Mouse (Mus musculus) retina, postnatal 1 day (tissue): Measurements from ENCODE around the gene Ntn1.

Source experiments
- DNase-seq: peaks from one replicate; pipeline ENCODE4 v3.0.0-alpha.2; 2012

The Ntn1 gene

DNA sequence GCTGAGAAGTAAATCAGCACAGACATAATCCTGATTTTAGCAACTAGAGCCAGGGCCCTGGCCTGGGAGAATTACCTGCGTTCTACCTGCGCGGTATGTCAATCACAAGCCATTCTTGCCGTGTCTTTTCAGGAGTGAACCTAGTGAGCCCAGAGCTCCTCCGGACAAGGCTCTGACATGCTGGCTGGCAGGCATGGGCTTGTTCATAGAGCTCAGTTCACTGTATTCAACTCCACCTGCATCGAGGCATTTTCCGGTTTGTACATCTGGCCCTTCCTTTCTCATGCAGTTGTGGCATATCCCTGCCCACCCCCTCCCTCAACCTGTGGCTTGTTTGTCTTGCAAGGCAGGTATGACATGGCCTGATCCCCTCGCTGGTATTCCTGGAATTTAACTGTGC is 5.0 kb upstream of the Ntn1 start:
- no peak for DNase-seq

DNA sequence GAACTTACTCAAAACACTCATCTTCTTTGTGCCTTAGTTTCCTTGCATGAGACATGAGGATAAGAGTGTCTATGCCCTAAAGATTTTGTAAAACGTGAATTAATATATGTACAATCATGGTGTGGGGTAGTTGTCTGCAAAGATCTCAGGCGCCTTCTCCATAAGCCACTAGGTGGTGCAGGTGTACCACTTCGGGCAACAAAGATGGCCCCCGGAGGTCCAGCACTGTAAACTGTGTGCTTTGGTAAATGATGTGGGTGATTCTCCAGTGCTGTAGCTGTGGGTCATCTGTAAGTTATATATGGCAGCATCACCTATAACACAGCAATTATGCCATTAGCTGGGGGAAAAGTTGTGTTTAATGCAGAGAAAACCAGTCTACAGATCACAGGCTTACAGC is 3.6 kb upstream of the Ntn1 start:
- DNase-seq, result no peak

DNA sequence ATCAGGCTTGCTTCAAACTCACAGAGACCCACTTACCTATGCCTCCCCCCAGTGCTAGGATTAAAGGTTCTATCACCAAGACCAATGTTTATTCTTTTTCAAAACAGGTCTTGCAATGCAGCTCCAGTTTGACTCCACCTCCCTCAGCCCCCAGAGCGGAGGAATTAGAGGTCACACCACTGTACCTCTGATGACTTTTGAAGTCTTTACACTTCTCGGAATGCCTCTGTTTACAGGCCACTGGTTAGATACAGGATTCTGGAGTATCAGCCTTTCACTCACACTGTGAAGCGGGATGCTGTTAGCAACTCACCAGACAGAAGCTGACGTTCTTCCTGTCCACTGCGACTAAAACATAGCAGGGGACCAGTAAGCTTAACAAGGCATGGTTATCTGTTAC is 805 bp upstream of the Ntn1 start:
- DNase-seq, result no peak

DNA sequence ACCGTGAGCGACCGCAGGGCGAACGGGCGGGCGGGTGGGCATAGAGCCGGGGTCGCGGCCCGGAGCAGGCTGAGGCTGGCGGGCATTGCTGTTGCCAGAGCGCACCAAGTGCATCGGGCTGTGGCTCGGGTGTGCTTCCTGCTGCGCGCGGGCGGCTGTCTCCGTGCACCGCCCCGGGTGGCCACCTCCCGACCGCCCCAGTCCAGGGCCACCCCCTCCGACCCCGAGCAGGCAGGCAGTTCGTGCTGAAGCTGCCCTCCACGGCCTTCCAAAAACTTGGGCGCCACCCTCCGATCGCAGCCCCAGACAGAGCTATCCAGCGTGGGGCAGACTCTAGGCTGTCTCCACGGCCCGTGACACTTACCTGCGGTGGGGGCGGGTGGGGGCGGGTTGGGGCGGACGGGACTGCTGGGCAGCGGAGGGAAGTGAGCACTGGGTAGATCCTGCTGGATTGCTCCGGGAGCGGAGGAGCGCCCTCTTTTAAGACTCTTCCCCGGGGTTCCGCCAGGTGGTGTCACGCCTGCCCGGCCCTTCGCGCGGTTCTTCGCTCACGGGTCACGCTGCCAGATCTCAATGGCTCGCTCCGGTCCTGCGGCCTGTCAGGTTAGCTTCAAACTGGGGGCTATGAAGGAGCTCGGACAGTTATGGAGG is 477 bp downstream of the Ntn1 start:
- DNase-seq, result peak; percentile 60

DNA sequence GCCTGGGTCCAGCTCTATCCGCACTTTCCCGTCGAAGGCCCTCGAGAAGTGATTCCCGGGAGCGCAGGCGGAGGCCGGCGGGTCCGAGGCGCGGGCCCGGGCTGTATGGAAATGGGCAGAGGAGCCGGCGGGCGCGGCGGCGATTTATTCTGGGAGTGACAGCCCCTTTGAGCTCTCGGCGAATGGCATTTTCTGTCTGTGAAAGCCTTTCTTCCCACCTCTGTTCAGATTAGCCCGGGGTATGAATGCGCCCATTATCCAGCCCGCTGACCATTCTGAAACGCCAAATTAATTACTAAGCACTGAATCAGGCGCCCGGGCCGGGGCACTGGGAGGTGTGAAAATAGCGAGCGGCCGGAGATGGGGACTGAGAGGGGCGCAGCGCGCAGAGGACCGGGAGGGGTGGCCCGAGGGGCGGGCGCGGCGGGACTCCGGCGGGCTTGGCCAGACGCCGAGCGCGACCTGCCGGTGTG is 1.0 kb downstream of the Ntn1 start:
- peak; percentile 89 for DNase-seq

DNA sequence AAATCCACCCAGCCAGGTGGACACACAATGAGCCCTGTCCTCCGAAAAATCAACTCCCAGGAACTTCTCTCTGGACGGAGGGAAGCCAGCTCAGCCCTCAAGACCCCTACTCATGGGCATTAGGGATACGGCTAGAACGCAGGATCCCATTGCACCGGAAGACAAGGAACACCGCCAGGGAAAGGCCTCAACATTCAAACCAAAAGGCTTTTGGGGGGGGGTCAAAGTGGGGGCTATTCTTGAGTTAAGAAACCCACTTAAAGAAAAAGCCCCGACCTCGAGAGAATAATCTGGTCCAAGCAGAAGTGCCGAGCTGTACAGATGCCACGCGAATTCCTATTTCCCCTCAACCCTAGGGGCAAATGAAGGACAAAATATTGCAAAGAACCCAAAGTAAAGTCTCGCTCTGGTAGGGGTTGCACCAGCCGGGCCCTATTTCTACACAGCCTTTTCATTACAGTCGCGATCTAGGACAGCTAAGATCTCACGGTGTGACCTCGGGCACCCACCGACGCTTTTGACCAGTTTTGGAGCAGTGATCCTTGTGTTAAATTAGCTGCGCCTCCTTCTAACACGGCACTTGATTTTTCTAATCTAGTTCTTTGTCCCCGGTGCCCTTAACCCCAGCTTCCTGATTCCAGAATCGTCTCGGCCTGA is 1.6 kb downstream of the Ntn1 start:
- DNase-seq, result no peak

DNA sequence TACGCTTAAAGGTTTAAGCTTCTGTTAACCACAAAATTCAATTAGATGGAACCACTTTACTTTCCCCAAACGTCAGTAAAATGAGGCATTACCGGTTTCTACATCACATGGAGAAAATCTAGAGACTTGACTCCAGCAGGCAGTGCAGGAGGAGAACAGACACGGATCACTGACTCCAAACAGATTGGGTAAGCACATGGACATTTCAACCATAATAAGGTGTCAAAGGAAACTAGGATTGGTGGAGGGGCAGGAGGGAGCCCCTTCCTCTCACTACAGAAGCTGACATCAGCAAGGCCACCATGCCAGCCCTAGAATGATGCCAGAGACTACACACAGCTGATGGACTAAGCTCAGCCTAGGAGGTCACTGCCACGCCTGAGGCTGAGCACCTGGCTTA is 5.1 kb downstream of the Ntn1 start:
- DNase-seq, result no peak

DNA sequence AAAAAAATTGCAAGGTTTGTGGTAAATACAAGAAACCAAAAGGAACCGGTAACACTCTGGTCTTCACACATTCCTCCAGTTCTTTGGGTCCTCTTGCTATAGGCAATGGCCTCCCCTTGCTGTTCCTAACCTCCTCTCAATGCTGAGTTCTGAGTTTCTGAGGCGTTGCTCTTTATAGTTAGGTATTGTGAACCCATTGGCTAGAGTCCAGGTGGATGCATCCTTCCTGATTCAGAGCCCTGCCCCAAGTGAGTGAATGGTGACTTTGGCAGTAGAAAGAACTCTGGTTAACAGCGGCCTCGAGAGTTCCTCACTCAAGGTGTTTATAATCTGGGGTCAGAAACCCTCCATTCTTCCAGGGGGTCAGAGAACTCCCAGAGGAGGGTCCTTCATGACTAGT is 5.9 kb downstream of the Ntn1 start:
- no peak for DNase-seq

DNA sequence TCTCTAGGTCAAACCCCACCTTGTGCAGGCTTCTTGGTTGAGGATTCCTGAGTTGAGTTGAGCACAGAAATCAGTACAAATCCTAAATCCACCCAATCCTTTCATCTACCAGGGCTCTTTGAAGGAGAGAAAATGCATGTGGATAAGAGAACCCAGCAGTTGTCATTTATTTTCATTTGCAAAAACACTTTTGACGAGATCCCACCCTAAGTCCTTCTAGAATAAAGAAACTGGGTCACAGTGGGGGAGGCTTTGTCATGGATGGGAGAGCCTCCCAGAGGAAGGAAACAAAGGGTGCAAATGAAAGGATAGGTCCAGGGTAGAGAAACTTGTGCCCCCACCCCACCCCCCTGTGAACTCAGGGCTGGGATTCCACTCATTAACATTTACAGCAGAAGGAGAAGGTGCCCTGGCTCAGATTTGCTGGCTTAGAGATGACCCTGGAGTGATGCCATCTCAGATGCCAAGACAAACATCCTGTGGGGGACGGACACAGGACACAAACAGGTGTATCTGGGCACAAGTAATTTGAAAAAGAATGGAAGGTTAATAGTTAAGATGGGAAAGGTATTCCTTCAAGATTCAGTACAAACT is 6.6 kb downstream of the Ntn1 start:
- peak; percentile 20 for DNase-seq

DNA sequence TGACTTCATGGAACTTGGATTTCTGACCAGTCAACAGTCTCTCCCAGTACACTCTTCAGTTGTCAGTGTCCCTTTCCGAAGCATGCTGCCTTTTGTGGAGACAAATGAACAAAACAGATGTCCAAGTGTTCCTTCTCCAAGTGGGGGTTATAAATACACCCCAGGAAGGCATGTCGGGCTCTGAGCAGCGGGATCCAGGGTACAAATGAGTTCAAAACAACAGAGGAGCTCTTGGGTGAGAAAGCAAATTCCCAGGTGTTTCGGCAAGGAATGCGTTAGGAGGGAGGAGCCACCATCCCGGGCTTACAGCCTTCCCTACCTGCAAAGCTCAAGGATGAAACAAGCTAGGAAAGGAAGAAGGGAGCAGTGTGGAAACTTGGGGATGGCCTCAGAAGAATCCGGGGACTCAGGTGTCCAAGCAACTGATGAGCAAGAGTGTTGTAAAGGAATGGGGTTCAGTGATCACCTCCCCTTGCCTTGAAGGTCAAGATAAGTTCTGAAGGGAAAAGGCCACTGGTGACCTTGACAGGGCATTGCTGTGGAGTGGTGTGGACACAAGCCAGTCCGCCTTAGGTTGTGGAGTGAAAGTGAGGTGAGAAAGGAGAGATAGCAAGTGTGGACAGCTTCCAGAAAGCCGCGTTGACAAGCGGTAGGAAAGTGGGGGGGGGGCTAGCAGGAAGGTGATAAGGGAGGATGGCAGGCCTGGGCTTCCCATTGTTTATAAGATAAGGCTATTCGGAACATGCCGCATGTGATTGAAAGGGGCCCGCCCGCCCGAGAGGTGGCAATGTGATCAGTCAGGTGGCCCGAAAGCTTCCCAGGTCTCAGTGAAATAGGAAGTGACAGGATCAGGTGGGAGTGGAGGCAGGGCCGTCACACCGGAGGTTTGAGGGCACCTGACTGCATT is 10.0 kb downstream of the Ntn1 start:
- DNase-seq, result no peak

DNA sequence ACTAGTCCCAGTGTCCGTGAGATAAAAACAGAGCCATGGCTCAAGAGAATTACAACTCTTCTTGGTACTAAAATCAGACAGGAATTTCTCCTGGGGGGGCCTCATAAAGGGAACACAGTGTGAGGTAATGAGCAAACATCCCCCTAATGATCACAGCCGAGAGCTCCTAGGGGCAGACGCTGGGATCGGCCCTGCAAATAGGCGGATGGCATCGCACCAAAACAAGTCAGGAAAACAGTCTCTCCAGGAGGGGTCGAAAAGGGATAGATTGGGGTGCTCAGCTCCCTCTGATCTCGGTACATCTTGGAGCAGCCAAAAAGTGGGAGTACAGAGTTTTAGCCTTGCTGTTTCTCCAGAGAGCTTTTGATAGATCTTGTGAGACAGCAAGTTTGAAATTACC is 11.0 kb downstream of the Ntn1 start:
- DNase-seq, result peak; percentile 65

DNA sequence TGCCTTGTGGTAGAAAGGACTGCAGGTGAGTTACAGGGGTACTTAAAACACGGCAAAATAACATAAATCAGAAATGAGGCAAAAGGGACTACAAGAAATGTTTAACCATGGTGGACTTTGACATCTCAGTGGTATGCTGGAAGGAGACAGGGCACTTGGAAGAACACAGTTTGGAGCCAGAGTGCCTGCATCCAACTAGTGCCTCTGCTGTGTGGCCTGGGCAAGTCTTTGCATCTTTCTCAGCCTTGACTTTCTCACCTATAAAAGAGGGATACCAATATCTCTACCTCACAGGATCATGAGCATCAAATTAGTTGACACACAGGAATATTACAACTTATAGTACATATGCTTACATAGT is 12.0 kb downstream of the Ntn1 start:
- DNase-seq, result no peak

DNA sequence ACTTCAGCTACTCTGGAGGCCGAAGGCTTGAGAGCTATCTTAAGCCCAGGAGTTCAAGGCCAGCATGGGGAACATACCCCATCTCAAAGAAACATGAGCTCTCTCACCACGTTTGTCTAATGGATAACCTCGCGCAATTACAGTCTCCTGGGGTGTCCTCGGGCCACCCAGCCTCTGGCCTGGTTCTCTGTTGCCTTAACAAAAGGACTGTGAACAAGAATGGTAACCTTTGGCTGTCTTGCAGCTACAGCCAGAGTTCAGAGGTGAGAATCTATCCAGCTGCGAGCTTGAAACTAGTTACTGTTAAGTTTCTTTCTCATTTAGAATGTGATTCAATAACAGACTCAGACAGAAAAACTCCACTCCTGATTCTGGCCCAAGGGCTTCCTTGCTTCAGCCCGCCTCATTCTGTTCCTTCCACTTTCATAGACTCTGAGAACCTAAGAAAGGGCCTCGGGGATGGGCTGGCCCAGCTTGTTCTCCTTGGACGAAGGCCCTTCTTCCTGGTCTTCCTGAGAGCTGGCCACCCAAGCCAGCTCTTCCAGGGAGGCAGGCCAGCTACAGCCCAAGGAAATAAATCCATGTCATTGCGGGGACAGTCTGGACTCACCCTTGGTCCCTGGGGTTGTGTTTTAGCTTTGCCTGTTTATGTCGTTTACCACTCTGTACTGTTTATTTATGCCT is 12.5 kb downstream of the Ntn1 start:
- DNase-seq, result no peak

DNA sequence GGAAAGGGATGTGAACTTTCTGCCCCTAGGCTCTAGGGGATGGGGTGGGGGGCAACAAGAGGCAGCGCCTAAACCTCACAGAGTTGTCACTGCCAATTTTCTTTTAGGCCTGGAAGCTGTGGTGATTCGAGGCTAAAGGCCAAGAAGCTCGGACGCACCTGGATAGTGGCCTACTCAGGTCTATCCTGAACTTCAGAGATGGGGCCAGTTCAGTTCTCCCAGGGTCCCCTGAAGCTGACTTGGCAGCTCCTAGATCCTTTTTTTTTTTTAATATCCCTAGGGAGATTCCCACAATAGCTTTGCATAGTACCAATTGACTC is 13.2 kb downstream of the Ntn1 start:
- DNase-seq, result no peak

DNA sequence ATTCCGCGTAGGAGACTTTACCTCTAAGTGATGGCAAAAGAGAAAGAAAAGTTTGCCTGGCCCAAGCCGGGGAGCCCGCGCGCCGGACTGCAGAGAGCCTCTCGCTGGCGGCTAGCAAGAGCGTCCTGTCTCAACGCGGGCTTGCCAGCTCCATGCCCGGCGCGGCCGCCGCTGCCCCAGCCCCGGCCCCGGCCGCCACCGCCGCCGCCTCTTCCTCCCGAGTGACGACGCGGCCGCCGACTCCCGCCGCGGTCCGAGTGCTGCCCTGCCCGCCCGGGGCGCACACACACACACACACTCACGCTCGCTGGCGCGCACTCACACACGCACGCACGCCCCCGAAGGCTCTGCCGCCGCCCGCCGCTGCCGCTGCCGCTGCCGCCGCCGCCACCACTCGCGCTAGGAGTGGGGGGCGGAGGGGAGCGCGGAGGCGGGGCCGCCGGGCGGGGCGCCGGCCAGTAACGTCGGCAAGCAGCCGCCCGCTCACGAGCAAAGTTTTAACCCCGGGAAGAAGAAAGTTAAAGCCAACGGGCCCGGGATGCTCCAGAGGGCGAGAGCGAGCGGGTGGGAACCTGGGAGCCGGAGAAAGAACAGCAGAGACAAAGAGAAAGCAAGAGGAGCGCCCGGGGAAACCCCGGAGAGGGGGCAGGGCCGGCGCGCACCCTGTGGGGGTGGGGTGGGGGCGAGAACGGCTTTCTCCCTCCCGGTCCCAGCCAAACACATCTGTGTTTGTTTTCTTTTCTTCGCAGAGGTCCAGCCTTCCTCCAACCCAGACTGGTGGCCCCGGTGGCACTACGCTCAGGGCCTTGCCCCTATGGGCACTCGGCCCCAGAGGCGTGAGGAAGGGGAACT is 13.8 kb downstream of the Ntn1 start:
- DNase-seq, result peak; percentile 81

DNA sequence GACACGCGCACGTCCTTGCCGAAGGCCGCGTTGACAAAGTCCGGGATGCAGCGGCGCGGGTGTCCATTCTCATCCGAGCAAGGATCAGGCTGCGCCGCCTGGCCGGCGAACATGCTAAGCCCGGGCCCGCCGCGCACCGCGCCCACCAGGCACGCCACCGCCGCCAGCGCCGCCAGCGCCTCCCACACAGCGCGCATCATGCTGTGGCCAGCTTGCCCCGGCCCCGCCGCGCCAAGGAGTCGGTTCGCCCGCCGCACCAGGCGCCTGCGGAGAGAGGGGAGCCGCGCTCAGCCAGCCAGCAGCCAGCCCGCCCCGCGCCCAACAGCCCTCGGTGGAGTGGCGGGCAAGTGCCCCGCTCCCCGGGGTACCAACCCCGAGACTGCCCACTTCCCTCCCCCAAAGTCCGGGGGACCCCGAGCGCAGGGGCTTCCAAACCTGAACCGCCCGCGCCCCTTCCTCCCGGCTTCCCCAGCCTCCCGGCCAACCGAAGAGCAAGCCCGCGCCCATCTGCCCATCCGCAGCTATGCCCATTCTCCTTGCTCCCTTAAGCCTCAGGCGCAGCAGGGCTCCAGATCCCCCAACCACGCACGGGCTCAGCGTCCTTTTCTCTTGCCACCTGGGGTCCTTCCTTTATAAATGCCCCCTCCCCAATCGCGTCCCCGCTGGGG is 14.6 kb downstream of the Ntn1 start:
- DNase-seq, result peak; percentile 59

DNA sequence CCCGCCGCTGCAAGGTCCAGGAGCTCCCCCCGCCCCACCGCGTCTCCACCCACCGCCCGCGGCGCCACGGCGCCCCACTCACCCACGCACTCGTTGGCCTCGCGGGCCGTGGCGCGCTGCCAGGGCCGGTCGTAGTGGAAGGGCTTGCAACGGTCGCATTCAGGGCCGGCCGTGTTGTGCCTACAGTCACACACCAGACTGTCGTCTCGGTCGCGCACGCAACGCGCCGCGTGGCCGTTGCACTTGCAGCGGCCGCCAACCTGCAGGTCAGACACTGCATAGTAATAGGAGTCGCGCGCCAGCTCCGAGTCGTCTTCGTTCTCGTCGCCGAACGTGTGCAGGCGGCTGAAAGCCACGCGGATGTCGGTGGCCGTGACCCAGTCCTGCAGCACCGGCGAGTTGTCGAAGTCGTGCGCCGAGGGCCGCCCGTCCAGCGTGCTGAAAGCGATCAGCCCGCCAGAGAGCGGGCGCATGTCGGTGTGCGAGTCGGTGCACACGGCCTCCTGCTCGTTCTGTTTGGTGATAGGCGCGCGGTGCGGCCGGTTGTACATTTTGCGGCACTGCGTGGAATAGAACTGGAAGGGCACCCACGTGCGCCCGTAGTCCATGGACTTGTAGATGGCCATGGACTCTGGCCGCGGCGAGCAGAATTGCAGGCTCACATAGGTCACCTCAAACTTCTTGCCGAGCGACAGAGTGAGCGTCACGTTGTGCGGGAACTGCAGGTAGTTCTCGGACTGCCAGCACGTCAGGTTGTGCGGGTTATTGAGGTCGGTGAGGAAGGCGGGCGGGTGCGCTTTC is 15.4 kb downstream of the Ntn1 start:
- peak; percentile 65 for DNase-seq

DNA sequence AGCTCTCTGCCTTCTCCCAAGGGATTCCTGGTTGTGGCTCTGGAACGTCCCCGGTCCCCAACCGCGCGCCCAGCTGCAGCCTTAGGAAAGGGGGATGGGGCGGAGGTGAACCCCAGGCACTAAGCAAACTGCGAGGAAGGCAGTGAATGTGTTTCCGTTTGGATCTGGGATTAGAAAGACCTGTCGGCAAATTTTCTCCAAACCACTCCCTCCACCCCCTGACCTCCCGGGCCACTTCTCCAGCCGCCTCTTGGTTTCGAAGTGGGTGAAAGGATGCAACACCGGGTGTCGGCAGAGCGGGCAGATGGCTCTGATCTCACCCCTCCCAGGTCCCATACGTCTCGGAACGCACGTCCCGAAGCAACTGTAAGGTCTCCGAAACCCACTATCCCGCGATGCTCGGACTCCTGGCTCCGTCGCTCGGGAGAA is 16.0 kb downstream of the Ntn1 start:
- DNase-seq, result peak; percentile 28

DNA sequence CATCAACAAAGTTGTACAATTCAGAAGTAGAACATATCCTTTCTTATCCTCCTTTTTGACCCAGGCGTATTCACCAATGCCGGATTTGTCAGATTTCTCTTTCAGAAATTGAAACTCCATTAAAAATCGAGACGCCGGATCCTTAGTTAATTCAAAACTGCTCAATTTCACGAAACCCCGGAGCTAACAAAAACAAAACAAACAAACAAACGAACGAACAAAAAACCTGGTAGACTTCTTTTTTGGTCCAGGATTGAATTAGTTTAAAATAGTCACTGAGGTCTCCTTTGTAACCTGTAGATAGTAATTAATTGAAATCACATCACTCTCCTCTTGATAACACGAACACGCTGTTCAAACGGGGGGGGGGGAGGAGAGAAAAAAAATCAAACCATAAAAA is 16.5 kb downstream of the Ntn1 start:
- peak; percentile 11 for DNase-seq

DNA sequence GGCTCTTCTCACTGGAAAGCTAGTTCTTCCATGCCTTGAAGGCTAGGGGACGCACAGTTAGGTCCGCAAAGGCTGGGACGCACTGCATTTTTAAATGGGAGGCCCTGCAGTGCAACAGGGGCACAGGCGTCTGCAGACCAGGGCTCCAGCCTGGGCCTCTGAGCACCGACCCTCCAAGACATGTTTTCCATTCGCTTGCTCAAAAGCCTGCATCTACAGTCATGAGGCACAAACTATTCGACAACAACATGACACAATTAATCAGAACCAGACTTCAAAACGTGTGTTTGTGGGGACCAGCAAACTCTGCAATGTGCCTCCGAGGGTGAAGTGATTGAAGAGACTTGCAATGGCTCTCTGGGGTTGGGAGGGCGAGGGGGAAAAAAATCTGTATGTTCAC is 17.1 kb downstream of the Ntn1 start:
- DNase-seq, result peak; percentile 23

DNA sequence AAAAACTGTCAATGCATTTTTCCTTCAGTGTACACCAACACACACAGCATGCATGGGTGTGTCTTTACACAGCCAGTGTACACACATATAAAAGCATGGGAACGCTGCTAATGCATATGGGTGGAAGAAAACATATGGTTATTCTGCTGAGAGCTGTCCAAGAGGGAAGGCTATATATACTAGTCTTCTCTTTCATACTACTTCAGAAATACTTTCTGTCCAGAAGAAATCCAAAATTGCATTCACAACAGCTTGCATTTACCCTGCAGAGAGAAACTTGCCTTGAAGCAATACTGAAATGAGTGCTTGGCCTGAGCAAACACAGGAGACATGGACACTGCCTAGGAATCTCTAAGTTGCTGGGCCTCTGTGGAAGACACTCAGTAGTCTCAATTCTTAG is 18.8 kb downstream of the Ntn1 start:
- DNase-seq, result no peak
